Mouse (Mus musculus): ENCODE data around the gene Tectb. TPM values are rescaled to one million over a fixed set of nuclear protein-coding genes. Genes with fewer than 3 reads are reported as not detected.

Gene Tectb
- not detected for polyA plus RNA-seq (2014; fragmentation: Illumina TruSeq; extraction: RNeasy Lipid Tissue Mini Kit (QIAGEN cat#74804); ENCODE audit: low read depth, low replicate concordance)

GRCm38 (mm10) chr19:55180433-55180832, at the start of gene Tectb:
Tectb (plus strand) TSS chr19:55180733.

GRCm38 (mm10) chr19:55241186-55241645, 60.7 kb downstream of the Tectb start, which contains the start of gene Gucy2g:
Gucy2g (minus strand) TSS chr19:55241236.

Other genes with a start within 250 kb of the Tectb start
- 43.0 TPM for gene Gpam, start 53.5 kb upstream of the Tectb start, polyA plus RNA-seq (2014; fragmentation: Illumina TruSeq; extraction: RNeasy Lipid Tissue Mini Kit (QIAGEN cat#74804); ENCODE audit: low read depth, low replicate concordance)
- gene Gucy2g, start 60.5 kb downstream of the Tectb start, polyA plus RNA-seq (2014; fragmentation: Illumina TruSeq; extraction: RNeasy Lipid Tissue Mini Kit (QIAGEN cat#74804); ENCODE audit: low read depth, low replicate concordance): 0.12 TPM
- 225 TPM for gene Acsl5, start 71.2 kb downstream of the Tectb start, polyA plus RNA-seq (2014; fragmentation: Illumina TruSeq; extraction: RNeasy Lipid Tissue Mini Kit (QIAGEN cat#74804); ENCODE audit: low read depth, low replicate concordance)
- 111 TPM for gene Zdhhc6, start 135.3 kb downstream of the Tectb start, polyA plus RNA-seq (2014; fragmentation: Illumina TruSeq; extraction: RNeasy Lipid Tissue Mini Kit (QIAGEN cat#74804); ENCODE audit: low read depth, low replicate concordance)
- gene Vti1a, start 135.6 kb downstream of the Tectb start, polyA plus RNA-seq (2014; fragmentation: Illumina TruSeq; extraction: RNeasy Lipid Tissue Mini Kit (QIAGEN cat#74804); ENCODE audit: low read depth, low replicate concordance): 26.1 TPM